Mouse (Mus musculus): ENCODE results near the gene Nav2.

Nav2 gene

DNA sequence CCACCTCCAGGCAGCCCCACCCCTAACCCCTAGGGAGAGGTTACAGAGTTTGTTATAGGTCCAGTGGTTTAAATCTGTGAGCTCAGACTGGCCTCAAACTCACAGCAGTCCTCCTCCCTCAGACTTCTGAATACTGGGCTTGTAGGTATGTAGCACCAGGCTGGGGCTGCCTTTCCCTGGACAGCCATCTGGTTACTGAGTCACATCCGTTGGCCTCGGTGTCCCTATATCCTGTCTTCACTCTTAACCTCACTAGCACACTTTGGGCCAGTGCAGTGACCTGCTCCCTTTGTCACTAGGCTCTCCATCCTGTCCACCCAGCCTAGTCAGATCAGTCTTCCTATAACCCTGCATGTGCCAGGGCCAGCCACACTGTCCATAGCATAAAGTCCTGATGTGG, 19.8 kb upstream of the Nav2 start:
- no peak for DNase-seq (ENCODE audit: low read depth, low spot score)

DNA sequence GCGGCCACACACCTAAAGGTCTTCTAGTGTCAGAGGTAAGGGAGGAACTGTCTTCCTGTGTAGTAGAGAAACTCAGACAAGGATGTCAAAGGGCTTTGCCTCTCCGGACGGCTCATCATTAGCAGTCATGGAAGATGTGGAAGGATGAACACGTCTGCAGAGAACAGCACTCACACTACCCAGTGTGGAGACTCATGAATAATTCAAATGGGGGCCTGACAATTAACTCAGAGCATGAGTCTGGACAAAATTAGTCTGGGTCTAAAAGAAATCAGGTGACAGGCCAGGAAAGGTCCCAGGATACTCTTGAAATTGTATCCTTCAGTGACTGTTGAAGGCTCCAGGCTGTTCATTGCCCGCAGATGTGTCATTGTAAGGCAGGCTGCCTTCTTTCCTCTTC, 17.5 kb upstream of the Nav2 start:
- DNase-seq (ENCODE audit: low read depth, low spot score), result no peak

DNA sequence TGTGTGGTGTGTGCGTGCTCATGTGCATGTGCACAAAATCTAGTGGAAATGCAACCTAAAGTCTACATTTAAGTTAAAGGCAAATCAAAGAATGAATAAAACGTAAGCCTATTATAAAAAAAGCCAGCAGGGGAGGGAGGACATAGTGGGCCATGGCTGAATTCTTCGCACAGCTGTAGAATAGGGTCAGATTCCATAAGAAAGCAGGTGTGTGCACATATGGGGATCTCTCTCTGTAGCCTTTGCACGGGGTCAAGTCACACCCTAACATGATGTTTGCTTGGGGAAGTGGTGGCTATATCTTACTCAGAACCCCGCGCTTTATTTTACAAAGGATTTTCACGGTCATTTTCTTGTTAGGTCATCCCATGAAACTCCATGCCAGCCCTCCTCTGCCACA, 15.4 kb upstream of the Nav2 start:
- no peak for DNase-seq (ENCODE audit: low read depth, low spot score)

- no peak for DNase-seq (ENCODE audit: low read depth, low spot score)
These were observed 14.4 kb upstream of the Nav2 start for GRCm38 (mm10) chr7:48894152-48894551.

DNA sequence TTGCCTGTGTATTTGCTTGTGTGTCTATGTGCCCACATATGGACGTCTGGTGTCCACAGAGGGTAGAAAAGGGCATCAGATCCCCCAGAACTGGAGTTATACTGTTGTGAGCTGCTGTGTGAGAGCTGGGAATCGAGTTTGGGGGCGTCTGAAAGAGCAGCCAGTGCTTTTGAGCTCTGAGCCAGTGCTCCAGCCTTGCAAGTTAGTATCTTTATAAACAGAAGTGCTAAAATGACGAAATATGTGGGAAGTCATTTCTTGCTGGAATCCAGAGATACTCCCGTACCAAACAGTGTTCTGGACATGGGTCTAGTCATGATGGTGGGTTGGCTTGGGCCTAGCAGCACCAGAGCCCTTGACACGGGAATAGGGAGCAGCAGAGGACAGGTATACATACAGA, 13.8 kb upstream of the Nav2 start:
- no peak for DNase-seq (ENCODE audit: low read depth, low spot score)

GRCm38 (mm10) chr7:48895475-48895874, 13.0 kb upstream of the Nav2 start:
- no peak for DNase-seq (ENCODE audit: low read depth, low spot score)

- no peak for DNase-seq (ENCODE audit: low read depth, low spot score)
These were observed 12.5 kb upstream of the Nav2 start for GRCm38 (mm10) chr7:48896051-48896450.

- DNase-seq (ENCODE audit: low read depth, low spot score), result no peak
These were observed 10.9 kb upstream of the Nav2 start for GRCm38 (mm10) chr7:48897539-48898163.

DNA sequence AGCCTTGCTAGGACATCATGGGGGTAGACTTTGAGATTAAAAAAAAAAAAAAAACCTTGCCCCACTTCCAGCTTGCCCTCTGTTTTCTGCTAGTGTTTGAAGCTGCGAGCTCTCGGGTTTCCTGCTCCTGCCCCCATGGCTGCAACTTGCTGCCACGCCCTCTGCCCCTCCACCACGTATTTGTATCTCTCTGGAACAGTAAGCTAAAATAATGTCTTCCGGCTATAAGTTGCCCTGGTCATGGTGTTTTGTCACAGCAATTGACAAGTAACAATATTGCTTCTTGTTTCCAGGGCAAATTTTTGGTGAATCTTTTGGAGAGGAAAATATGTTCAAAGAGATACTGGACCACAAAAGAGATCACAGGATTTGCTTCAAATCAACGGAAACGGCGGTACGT, 10.1 kb upstream of the Nav2 start:
- DNase-seq (ENCODE audit: low read depth, low spot score), result no peak

DNA sequence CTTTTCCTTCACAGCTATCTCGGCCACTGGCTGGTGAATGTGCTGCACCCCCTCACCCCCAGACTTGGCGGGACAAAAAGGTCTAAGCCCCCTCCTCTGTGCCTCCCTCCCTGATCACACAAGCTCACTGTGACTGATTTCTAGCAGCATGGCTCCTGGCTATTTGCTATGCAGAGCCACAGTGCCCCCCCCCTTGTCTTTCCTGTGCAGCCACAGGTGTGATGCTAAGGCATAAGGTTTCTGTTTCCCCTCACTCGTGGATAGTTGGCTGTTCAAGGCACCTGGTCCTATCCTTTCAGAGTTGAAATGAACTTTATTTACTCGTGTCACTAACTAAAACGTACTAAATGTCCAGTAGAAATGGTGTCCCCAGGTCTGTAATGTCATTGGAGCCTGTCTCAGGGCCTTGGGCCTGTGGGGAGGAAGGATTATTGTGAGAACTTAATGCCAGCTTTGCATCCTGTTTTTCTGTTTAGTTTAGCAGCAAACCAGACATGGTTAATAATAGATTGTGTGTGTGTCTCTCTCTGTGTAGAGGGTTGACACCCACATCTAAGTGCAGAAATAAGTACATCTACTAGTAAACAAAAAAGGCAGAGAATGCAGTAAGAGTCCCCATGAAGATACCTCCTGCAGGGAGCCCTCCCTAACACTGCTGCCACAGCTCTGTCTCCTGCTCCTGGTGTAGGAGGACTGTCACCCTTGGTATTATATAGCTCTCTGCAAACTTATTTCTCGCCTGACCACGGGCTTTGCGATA, 7.9 kb upstream of the Nav2 start:
- no peak for DNase-seq (ENCODE audit: low read depth, low spot score)

- DNase-seq (ENCODE audit: low read depth, low spot score), result no peak
These were observed 6.1 kb upstream of the Nav2 start for GRCm38 (mm10) chr7:48902454-48902853.

- no peak for DNase-seq (ENCODE audit: low read depth, low spot score)
These were observed 791 bp downstream of the Nav2 start for GRCm38 (mm10) chr7:48909342-48909671.

GRCm38 (mm10) chr7:48910282-48910681, 1.8 kb downstream of the Nav2 start:
- no peak for DNase-seq (ENCODE audit: low read depth, low spot score)

GRCm38 (mm10) chr7:48911146-48911545, 2.6 kb downstream of the Nav2 start:
- no peak for DNase-seq (ENCODE audit: low read depth, low spot score)

DNA sequence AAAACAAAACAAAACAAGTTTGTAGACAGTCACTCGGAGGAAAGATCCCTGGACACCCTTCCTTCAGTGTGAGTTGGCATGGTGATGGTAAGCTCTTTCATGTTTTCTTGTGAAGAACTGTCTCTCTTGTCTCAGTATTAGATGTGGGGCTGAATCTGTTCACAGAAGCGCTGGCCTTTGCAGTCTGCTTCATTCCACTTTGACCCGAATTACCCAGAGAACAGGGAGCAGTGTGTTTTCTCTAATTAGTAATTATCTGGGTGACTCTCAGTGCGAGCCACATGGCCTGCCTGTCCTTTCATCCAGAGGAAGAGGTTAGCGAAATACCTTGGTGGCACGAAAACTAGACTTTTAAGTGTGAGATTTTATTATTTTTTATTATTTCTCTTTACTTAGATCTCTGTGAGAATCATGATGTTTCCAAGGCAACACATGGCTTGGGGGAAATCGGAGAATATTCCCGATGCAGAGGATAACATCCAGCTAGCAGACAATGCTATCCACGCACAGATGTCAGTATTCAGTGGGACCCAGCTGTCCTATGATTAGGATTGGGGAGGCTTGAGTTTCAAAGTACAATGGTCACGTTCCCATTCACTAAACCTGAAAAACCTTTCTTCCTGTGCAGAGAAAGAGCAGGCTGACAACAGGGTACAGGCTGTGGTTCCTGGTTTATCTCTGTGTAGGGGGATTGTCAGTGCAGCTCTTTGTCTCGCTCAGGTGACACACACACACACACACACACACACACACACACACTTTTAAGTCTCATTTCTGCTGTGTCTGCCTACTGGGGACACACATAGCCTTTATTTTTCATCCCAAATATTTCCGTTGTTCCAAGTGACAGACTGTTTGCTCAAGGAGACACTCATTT, 6.4 kb downstream of the Nav2 start:
- DNase-seq (ENCODE audit: low read depth, low spot score), result no peak

GRCm38 (mm10) chr7:48917463-48917862, 8.9 kb downstream of the Nav2 start:
- no peak for DNase-seq (ENCODE audit: low read depth, low spot score)

GRCm38 (mm10) chr7:48917988-48918387, 9.5 kb downstream of the Nav2 start:
- DNase-seq (ENCODE audit: low read depth, low spot score), result no peak

GRCm38 (mm10) chr7:48918389-48918788, 9.9 kb downstream of the Nav2 start:
- no peak for DNase-seq (ENCODE audit: low read depth, low spot score)

DNA sequence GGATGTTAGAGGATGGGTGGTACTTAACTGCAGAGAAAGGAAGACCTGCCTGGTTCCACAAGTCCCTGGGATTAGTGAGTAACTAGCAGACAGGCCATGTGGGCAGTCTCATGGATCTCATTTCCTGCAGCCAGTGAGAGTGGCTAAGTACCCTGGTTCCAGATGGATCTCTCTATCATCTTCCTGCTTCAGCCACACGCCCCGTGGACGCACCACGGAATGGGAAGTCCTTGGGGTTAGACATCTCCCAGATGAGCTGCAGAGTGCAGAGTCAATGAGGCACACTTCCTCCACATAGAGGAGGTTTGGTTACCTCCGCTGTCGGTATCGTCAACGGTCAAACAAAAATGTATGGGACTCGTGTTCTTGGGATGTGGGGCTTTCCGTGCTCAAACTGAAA, 15.1 kb downstream of the Nav2 start:
- no peak for DNase-seq (ENCODE audit: low read depth, low spot score)

DNA sequence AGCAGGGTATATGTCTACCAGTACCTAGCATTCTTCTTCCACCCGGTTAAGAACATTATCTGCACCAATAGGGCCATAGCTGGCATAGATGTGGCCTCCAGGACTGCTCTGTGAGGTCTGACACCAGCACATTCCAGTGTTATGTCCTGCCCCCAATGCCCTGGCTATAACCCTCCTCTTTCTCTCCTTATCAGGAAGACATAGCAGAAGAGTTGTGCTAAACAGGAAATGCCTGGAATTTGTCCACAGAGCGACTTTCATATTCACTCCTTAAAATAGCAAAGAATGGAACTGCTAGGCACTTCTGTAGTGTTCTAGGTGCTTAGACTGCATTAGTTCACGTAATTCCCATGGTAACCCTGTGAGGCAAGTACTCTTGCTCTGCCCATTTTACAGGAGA, 16.7 kb downstream of the Nav2 start:
- DNase-seq (ENCODE audit: low read depth, low spot score), result no peak

GRCm38 (mm10) chr7:48928364-48928763, 19.8 kb downstream of the Nav2 start:
- DNase-seq (ENCODE audit: low read depth, low spot score), result no peak

DNA sequence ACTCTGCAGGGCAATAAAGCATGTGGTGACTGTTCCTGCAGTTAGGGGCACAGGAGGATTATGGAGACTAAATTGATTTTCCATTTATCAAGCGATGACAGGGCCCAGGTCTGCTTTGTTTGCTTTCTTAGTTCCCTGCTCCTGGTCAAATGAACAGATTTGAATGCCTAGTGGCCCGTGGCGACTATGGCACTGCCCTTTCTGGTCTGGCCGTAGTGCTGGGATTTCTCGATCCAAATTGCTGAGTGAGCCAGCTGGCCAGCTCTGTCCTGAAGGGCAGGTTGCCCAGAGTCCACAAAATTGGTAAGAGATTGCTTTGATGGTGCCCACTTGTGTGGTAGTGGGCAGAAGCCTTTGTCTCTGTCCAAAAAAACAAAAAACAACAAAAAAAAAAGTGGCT, 21.9 kb downstream of the Nav2 start:
- no peak for DNase-seq (ENCODE audit: low read depth, low spot score)

DNA sequence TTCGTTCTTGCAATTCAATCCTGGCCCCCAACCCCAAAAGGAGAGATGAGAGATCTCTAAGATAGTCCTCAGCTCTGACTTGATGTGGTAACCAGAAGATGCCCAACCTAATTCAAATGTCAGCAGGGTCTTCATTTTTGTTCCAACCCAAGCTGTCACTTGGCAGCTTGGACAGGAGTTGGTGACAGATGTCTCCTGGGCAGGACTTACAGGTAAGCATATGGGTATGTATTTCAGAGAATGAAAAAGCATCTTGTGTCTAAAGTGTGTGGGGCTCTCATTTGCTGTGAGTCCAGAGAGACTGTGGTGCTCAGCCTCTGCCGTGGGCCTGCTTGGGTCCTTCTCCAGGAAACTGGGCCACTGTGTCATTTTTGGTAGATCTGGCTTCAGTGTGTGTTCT, 23.6 kb downstream of the Nav2 start:
- DNase-seq (ENCODE audit: low read depth, low spot score), result no peak
